Mouse (Mus musculus): ENCODE results near the gene Slbp.

The Slbp gene

DNA sequence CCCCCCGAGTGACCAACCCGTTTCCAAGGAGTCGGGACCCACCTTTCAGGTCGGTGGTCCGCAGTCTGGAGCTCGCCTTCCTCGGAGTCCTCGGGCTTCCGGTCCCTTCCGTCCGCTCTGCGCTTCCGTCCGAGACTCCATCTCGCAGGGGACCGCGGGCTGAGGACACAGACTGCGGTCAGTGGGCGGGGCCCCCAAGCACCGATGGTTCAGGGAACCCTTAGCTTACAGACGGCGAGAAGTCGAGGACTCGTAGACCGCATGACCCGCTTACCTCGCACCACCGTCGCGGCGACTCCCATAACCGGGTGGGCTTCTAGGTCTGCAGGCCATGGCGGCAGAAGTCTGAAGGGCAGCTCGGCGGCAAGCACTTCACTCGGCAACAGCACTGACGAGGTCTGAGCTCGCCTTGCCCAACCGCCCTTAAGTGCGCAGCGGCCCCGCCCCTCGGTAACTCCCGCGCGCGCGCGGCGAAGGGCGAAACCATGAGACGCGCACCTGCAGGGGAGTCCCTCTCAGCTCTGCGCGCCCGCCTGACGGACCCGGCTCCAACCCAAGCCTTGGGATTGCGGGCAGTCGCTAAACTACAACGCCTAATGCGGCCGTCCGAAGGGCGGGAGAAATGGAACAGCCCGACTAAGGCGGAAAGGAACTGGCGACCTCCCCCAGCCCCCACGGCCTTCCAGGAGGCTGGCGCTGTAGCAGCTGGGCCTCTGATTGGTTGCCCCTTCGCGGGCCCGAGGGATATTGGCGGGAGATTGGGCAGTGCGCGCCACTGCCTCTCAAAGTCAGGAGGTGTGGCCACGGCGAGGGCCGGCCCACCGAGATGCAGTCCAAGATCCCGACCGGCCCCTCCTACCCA, at the start of gene Slbp:
Slbp (minus strand) TSS at position 654 of the 862 bp plus-strand sequence.
- DNase-seq: peak; percentile 92 to 94

DNA sequence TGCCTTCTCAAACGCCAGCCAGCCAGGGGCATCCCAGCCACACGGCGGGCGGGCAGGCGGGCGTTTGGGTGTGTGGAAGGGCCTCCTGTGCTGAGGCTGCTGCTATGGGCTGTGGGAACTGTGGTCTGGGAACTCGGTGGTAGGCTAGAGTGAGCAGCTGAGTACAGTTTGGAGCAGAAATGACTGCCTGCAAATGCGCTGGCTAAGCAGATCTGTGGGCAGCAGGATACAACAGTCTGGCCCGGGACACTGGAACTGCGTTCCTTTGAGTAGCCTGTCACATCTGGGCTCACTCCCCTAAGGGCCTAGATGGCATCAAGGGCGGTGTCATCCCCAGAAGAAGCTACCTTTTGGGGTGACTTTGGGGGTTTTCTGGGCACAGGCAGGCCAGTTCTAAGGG, 49.5 kb upstream of the Slbp start:
- DNase-seq: no peak

DNA sequence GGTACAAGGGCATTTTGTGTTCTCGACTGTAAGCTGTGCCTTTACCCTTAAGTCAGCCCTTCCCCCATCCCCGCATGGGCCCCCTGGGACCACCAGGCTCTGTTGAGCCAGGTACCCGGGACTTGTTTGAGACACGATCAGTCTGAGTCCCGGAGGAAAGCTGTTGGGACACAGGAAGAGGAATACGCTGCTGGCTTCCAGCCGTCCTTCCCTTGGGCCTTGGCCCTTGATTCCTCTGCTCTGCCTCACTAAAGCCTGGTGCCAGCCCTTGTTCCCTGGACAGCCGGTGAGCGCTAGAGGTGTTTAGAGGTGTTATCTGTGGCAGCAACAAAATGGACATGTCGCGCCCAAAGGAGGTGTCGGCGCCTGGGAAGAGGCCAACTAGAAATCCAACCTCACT, 47.6 kb upstream of the Slbp start:
- DNase-seq: no peak

DNA sequence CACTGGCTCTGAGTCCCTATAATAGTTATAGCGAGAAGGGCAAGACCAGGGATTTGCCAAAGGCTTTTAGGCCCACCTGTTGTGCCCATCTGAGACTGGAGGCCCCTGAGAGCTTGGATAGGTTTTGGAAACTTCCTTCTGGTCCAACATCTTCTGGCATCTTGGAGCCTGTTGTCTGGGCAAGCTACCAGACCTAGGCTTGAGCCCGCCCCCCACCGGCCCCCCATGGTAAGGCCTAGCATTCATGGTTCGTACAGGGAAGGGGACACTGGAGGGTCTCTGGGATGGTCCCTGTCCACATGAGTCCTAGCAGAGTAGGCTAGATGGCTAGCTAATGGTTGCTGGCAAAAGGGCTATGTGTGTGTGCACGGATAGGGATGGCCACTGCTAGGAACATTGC, 46.3 kb upstream of the Slbp start:
- no peak for DNase-seq

DNA sequence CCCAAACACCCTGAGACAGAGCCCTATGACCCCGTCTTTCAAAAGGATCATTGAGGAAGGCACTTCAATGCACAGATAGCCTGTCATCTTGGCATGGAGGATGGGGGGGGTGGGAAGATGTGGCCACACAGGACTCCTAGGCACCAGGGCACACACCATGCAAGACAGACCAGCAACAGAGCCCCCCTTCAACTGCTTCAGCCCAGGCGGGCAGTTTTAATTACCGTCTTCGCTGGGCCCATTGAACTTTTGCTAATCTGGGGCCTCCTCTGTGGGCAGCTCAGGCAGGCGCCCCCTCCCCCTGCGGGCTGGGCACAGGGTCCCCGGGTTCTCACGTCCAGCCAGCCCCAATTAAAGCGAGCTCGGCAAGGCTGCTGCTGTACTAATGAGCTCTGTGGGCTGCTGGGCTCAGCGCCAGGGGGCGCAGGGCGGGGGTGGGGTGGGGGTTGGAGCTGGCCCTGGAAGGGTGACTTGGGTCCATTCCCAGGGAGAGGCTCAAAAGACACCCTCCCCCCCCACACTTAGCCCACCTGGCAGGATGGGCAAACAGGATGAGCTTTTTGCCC, 45.7 kb upstream of the Slbp start:
- no peak for DNase-seq

DNA sequence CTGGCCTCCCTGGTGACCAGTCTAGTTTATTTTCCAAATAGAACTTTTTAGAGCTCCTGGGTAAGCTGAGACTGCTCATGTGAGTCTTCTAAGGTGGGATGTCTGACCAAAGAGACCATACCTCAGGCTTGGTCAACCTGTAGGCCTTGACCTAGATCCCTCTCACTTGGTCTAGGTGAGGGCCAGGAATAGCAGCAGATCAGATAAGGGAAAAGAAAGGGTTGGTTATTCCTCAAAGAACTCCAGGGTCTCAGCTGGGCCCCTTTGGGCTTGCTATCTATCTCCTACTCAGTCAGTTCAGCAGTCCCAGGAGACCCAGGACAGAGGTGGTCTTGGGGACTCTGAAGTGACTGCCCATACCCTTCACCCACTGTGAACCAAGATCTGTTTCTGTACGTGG, 45.2 kb upstream of the Slbp start:
- no peak for DNase-seq

DNA sequence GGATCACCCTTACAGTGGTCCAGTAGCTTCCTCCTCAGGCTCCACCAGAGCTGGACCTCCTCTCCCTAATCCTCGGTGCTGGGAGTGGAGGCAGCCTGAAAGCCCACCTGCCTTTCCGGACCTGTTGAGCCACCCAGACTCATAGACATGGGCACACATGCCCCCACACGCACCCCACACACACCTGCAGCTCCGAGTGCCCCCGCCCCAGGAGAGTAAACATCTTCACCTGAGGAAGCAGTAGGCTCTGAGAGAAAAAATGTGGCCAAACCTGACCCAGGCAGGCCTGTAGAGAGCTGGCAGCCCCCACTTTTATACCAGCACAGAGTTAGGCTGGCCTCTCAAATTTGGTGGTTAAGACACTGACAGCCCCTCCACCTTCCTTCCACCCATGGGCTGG, 44.1 kb upstream of the Slbp start:
- no peak for DNase-seq

DNA sequence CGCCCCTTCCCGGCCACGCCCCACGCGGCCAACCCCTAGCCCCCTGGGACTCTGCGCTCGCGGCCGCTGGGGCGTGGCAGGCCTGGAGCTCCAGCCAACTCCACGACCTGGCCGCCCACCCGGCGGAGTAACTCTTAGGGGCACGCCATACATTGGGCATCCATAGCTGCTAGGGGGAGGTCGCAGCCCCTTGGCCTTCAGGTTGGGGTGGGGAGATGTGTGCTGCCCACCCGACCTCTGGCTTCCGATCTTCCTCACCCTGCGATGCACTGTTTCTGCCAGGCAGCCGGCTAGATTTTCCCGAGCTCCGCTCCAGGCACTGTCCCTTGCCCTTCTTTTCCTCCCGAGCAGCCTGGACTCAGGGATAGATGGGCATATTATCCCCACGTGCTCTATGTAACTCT, 43.3 kb upstream of the Slbp start:
- no peak for DNase-seq

DNA sequence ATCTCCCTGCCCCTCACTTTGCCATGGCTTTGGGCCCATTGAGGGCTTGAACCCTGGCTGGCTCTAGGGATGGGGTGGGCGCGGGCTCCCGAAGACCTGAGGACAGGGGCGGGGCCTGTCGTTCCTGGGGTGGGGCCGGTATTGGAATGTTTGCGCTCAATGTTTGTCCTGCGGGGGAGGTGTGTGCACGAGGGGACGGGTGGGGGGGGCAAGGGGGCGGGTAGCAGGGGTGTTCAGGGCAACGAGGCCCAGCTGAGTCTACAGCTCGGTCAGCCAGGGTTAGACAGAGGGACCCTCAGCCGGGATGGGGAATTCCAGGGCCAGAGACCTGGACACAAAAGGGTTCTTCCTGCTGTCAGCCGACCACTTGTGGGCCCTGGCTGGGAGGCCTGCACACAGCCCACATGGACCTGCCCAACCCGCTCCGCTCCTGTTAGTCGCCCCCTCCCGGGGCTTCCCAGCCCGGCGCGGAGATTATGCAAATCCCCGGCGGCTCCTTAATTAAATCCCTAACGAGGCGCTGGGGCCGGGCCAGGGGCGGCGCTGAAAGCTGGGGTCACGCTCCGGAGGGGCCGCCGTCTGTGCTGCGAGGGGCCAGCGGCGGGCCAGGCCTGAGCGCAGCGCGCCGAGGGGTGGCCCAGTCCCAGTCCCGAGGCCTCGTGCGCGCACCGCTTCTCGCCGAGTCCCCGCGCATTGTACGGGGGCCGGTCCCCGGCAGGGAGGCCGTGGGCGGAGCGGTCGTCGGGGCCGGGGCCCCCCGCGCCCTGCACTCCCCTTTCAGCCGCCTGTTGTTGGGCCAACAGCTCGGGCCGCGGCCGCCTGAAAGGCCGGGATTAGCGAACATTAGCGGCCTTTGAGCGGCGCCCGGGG, 42.7 kb upstream of the Slbp start:
- no peak for DNase-seq

DNA sequence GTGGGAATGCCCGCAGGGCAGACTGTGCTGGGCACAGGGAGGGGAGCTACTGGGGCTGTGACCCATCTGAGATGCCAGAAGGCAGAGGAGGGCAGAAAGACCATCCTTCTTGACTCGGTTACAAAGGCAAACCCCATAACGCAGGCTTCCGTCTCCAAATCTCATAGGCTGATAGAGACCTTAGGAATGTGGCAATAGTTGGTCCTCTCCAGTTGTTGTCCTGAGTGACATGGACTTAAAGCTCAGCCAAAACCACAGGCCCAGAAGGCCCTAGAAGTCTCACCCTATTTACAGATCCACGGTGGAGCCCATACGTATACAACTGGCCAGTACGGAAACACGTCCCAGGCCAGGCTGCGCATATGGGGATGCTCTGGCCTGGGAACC, 42.1 kb upstream of the Slbp start:
- no peak for DNase-seq

DNA sequence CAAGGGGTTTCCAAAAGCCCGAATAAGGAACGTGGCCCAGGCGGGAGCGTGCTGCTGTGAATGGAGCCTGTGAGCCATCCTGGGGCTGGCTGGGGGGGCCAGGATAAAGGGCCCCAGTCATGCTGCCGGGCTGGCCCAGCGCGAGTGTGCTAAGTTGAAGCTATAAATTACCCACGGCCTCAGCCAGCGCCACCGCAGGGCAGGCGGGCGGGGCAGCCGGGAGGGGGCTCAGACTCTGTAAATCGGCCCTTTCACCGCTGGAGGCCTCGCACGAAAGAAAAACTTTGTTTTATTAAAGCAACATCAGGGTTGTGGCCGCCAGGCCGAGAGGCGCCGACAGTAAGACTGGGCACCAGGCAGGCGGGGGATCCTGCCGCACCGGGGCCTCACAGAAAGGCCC, 40.0 kb upstream of the Slbp start:
- no peak for DNase-seq

DNA sequence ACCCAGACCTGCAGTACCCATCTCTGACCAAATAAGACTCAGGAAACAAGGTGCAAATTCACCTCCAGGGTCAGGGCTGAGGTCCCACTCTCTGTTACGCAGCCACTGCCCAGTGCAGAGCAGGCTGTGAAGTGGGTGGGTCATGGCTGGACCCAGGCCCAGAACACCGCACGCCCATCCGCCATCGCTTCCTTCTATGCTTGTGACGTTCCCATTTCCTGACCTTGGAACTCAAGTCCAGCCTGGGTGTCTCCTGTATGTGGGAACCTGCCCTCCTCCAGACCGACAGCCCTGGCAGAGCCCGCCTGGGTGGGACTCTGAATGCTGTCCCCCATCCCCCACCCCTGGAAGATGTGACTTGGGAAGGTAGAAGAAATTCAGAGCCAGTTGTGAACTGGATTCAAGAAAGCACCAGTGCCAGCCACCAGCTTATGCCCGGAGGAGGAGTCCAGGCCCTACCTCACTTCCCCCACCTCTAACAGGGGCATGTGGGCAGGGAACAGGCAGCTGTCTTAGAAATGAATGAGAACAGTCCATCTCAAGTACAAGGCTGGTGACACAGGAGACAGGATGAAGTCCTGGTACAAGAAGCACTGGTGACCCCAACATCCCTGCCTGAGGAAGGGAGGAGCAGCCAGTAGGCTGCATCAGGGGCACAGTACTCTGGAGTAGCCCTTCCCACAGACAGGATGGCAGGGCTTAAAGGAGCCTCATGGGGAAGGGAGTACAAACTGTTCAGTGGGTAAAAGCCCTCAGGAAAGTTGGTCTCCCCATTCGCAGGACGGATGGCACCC, 37.7 kb upstream of the Slbp start:
- no peak for DNase-seq

DNA sequence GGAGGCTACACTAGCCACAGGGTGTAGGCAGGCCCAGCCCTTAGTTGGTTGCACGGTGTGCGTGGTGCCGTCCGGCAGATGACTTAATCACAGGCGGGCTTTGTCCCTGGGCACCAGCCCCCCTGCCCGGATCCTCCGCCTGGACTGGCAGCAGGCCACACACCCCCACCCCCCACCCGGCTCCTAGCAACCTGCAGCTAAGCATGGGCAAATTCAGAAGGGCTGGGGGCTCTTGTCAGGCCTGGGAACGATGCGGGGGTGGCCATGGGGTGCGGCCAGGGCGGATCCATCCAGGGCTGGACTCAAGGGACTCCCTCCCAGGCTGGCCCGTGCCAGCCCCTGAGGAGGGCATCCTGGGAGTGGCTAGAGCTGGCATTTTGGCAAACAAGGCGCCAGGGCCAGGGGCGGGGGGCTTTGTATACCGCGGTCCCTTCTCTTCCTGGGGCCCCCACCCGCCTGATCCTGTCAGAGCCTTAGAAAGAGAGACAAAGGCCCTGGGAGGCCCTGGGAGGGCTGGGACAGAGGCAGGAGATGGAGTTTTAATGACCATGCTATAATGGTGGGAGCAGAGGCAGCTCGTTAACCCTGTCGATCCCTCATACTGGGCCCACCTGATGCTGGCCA, 37.0 kb upstream of the Slbp start:
- DNase-seq: no peak

DNA sequence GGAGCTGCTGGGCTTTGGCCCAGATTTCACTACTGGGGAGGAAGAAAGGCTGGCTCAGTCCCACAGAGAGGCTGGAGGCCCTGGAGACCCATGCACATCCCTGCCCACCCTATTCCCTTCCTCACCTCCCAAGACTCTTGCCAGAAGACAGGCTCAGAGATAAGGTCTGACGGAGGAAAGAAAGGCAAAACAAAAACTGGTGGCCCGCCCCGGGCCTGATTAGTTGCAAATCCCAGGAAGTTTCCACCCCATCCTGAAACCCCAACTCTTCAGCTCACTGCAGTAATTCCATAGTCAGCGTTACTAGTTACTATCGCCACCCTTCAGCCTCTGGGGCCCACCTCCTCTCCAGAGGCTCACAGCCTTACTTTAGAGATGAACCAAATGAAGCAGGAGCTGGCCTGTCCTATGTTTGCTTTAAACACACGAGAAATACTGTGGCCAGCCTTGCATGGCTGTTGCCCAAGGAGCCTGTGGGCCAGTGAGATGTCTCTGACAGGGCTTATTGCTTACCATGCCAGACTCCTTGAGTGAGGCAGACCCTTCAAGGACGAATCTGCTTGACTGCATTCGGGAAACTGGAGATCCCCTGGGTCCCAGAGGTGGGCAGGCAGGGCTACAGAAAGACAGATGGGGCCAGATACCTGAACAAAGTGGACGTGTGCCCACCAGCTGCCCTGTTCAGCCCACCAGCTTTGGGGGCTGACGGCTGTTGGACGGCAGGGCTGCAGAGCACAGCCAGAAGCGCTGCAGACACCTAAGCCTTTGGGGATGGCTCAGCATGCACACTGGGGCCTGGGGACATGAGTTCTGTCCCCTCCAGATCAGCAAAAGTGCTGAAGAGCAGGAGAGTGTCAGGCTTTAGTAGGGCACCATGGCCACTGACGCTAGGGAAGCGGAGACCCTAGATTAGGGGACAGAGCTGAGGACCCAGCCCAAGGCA, 36.2 kb upstream of the Slbp start:
- no peak for DNase-seq

DNA sequence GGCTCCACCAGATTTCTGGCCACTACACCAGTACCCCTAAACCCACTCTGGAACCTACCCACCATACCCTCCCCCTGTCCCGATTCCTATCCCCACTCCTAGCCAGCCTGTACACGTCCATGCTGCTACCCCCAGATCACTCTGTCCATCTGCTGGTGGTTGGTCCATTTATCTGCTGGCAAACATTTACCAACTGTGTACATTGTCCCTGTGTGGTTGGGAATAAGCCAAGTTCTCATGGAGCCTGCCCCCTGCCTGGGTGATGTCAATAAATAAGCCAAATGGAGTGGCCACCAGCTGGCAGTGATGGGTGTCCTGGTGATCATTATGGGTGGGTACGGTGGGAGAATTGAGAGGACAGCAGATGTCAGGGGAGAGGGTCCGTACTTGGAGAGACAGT, 34.8 kb upstream of the Slbp start:
- DNase-seq: no peak

DNA sequence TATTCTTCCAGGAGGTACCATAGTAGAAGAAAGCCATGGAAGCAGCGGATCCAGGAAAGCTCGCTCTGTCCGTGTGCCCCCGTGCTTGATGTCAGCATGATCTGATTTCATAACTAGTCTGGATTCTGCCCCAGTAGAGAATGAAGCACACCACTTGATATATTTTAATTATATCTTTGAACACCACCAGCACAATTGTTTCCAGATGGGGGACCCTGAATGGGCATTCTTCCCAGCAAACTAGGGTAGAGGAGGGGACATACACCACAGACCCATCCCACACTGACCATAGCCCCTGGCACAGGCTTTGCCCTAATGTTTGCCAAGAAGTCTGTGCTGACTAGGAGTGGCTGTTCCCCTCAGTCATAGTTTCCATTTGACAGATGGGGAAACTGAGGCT, 32.6 kb upstream of the Slbp start:
- no peak for DNase-seq

DNA sequence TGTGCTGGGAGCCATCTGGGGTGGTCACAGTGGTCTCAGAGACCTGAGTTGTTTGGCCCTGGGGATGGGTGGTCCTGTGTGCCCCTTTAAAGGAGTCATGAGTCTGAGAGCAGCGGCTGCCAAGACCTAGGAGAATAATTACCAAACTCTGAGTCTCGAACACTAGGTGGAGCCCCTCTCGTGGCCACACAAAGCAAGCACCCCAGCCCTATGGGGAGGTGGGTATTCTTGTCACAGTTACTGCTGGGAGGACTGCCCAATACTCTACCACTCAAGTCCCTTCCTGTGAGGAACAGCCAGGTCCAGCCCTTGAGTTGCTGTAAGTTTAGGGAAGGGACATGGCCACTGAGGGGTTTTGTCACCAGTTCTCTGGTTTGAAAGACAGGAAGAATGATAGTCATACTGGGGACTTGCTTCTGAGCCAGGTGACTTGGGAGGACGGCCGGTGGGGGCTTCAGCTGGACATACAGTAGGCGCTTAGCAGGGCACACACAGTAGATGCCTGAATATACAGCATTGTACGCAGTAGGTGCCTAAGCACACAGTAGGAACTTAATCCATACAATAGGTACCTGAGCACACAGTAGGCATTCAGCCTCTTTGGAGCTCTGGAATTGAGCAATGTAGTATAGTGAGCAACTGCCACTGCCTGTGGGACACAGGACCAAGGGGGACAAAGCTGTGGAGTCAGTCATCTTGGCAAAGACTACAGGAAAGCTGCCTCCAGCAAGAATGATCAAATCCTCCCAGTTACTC, 31.7 kb upstream of the Slbp start:
- no peak for DNase-seq

DNA sequence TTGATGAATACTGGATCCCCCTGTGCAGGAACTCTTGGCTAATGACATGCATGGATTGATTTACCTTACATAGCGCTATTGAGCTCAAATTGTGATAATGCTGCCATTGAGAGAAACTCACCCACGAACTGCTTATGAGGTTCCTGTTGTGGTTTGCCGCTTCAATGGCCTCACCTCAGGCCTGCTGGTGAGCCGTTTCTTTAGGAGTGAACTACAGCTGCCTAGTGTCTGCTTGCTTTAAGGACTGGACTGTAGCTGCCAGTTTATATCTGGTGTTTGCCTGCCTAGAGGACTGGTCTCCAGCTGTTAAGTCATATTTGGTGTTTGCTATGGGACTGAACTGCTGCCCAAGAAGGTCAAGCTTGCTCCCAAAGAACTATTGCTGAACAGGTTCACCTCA, 30.6 kb upstream of the Slbp start:
- no peak for DNase-seq

DNA sequence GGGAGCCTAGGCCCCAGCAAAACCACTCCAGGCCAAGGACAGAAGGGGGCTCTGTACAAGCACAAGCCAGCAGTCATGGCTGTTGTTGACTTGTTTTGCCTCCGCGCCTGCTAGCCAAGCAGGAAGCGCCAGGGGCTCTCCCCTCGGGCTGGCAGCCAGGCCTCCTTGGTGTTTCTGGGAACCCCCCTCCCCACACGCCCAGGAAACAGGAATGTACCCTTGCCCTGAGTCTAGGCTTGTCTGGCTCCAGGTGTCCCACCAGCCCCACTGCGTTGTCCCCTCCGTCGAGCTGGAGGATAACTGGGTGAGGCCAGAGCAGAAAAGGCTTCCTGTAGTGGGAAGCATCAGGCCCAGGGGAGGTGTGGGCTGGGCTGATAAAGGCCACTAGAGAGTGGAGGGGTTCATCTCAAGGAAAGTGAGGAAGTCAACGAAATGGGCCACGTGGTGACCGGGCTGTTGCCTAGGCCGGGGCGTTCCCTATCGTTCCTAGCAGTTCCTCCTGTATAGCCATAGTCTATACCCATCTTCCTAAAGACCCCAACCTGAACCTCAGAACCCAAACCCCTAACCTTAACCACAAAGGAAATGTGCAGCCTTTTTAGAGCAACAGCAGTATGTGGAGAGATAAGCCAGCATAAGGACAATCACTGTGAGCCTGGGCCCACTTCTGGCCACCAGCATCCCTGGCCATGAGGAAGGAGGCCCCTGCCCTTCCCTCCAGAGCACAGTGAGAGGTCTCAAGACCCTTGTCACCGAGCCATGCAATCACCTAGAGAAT, 29.4 kb upstream of the Slbp start:
- DNase-seq: no peak

DNA sequence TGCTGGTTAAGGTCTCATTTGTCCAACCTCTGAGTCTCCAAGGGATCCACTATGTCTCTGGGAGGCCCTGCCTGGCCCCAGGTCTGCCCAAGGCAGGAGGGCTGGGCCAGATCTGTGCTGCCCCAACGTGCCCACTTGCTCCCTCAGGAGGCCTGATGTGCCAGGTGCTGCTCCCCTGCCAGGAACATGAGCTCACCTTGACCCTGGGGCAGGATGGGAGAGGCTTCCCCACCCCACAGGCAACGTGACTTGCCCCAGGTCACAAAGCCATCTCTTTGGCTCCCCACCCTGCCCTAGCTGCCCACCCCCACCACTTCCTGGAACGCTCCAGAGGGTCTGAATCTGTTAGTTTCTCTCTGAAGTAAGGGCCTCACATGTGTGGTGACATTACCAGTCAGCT, 28.7 kb upstream of the Slbp start:
- DNase-seq: no peak

Measured in cerebellum, postnatal 36 days (tissue).